Mouse (Mus musculus) ovary, postnatal 14 days (tissue): ENCODE measurements at regions not wholly inside any gene's neighbourhood (a gene's known extent, or its start where the extent isn't known, plus 50 kb on each side); places are given as distances from the start of the nearest gene placed in this dataset.

Experiments used
- DNase-seq: peaks from one replicate; pipeline ENCODE4 v3.0.0; 2022; ENCODE audit warnings: low spot score

DNA sequence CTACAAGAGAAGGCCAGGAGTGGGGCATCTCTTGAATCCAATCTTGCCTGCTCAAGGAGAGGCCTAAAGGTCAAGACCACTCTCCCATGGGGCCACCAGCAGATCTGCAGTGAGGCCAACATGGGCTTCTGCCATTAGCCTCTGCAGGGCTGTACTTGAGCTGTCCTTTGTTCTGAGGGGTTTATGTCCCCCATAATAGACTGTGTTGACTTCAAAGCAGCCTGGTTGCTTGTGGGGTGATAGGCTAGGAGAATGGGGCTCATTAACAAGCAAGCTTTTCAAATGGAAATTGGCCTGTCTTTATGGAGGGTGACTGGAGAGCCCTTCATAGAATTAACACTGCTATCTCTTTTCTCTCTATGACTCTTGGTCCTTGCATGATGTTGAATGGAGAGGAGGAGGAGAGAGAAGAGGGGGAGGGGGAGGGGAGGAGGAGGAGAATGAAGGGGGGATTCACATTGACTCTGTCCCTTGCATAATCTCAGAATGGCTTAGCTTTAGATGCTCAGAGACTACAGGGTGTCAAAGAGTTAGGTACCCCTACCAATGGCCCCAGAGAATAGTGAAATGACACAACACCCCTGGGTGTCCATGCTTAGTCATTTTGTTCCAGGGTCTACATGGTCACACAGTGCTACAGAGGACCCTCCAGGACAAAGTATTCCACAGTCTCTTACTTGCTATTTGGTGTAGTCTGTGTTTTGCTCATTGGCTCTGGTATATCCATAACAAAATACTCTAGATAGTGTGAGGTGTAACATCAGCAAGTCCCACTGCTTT, 352.3 kb upstream of the Mgmt start:
- DNase-seq, result no peak

DNA sequence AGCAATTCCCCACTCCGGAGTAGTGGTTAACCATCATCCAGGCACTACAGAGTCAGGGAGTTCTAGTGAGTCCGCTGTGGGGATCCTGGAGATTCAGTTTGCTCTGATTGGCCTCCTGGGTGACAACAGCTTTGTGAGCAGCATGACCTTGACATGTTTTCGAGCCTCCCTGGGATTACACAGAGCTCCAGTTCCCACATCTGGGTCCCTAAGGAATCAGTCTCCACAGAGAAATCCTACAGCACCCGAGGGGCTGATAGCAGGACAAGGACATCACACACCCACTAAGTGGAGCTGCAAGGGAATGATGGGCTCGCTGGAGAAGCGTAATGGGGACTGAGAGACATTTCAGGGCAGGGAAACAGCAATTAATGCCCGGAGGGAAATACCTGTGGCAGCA, 351.5 kb upstream of the Mgmt start:
- DNase-seq, result no peak

DNA sequence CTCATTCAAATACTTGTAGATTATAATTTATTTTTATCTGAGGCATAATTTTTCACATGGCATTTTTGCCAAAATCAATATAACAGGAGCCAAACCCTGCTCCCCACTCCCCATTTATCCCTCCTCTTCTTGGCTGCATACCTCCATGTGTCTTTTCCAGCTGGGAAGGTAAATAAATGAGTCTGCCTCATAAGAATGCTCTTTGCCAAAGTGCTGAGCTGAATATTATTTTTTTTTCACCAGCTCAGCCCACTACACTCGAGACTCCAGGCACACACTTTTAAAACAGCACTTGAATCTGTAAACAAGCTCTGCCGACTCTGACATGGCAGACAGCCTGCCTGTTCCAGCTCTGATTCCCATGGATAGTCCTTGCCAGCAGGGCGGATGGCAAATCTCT, 346.6 kb upstream of the Mgmt start:
- DNase-seq, result no peak

DNA sequence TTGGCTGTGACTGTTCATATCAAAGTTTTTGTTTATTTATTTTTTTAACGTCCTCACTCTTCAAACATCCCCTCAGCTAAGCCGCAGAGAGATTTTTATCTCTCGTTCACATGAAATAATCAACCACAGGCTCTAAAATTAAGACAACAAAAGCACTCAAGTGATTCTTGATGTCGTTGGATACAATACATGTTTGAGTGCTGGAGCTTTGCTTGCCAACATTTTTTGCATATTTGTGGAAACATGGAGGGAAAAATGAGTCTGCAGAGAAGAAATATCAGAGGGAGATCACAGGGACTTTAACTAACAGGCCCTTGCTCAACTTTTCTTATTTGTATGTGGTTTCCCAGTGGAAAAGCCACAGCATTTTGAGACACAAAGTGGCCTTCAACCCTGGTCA, 338.0 kb upstream of the Mgmt start:
- no peak for DNase-seq

DNA sequence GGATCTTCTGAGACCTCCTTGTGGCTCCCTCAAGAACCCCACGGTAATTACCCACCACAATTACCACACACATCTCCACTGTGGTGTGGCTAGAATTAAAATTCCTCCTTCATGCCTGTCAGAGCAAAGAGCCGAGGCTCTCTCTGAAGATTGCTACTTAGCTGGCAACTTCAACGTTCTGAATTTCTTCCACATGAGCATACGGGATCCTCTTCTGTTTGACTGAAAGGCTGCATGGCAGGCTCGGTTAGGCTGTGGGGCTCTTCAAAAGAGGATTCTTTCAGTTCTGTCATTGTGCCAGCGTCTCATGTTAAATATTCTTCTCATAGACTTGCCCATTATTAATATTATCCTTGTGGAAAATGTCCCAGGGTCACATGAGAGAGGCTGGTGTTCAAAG, 334.9 kb upstream of the Mgmt start:
- no peak for DNase-seq

DNA sequence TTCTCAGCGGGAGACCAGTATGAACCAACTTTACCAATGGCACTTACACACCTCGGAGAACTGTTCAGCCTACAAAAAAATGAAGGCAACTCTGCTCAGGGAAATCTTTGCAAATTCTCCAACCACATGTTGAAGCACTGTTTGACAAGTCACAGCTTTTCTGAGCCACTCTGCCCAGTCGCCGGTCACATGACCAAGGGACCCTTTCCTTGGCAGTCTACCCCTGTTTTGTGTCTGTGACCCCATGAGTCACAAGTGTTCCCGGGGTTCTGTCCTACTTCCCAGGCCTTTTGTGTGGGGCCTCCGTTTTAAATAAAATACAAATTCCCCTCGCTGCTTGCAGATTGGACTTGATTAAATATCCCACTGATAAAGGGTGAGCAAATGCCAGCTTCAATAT, 323.5 kb upstream of the Mgmt start:
- DNase-seq, result no peak

DNA sequence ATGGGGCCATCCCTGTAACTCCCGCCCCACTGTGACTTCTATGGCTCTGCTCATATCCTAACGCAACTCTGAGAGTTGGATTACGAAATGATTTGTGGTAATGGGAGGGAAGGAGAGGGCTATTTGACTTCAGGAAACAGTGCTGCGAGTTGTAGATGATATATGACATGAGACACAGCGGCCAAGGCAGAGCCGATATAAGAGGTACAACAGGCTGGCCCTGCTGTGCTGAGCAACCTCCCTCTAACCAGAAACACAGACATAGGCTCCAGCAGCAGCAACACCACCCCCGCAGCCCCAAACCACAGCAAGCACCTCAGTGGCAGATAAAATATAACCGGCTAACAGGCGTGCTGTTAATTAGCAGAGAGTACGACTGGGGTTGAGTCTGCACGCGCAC, 312.5 kb upstream of the Mgmt start:
- peak; percentile 1 for DNase-seq

DNA sequence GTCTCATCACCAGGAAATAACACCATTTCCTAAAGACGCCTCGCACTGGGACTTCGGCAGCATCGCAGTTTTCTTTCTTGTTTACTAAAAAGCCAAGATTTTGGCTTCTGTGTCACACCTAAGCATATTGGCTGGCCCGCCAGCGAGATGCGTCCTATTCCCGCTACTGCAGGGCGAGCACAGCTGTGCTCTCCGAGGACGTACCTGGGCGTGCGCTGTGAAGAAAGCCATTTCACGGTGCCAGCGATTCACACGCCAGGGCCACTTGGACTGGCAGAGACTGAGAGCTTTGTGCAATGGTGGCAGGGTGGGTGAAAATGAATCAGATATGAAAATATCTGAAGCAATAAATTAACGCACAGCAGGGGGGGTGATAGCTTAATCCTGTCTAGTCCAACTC, 310.1 kb upstream of the Mgmt start:
- no peak for DNase-seq

DNA sequence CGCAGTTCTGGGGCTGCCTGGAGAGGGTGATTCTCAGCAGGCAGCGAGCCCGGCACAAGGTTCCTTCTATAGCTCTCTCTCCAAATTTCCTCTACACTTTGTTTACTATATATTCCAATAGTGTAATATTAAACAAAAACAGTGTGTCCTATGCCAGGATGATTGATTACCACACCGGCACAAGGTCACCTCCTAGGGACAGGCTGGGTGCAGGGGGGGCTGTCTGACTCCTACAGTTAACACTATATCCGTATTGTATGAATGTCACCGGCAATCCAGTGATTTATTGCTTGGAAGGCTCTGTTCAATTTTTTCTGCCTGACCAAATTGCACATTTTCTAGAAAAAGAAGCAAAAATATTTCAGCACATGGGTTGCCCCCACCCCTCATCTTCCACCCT, 305.9 kb upstream of the Mgmt start:
- DNase-seq, result no peak

DNA sequence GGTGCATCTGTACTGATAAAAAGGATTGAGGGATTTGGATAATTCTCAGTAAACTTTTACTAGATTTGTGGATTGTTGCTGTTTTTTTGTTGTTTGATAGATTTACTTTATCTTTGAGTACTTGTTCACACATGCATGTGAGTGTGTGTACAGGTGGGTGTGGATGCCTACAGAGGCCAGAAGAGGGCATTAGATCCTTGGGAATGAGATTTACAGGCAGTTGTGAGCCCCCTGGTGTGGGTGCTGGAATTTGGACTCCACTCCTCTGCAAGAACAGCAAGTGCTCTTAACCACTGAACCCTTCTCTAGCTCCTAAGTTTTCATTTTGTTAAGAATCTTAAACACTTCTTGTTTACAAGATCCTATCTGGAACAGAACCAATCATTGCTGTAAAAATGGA, 303.5 kb upstream of the Mgmt start:
- no peak for DNase-seq

DNA sequence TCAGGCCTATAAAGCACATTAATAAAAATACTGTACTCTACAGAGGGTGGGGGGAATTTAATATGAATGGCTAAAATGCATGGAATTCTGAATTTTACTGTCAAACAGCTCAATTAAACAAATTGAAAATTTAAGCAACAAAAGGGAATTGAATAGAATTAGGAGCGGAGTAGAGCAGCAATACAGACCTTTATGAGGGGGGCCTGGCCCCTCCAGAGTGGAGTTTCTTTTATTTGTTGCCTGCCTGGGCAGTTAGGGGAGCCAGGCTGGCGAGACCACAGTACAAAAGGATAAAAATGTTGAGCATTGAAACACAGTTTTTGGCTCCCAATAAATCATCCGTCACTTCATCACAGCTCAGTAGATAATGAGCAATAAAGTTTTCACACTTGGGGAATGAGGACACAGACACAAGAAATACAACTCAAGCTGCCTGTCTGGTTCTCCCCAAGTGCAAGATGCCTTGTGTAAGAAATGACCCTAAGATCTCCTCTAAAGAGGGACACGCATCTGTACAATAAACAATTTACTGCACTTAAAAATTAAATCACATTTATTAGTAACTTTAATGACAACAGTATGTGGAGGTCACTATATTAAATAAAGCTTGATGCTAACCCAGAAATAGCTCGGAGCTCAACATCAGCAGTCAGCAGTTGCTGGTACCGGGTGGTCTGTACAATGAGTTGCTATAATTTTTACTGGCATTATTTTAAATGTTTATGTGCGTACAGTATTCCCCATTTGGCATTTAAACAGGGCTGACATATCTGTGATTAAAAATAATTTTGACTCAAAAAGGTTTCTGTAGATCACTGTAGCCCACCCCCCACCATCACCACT, 286.9 kb upstream of the Mgmt start:
- DNase-seq, result no peak

DNA sequence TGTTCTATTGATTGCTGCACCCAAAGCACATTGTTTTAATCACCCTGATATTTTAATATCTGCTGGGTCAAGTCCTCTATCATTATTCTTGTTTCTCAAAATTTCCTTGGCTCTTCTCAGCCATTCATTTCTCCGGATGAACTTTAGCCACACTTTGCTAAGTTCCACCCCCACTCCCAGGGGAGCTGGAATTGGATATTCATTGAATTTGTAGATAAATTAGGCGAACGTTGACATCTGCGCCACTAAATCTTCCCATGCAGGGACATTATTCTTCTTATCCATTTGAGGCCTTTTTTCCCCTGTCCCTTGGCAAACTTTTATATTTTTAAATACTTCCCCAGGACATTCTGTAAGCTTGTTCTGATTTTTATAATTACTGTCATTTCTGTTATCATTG, 280.9 kb upstream of the Mgmt start:
- DNase-seq, result peak; percentile 6

DNA sequence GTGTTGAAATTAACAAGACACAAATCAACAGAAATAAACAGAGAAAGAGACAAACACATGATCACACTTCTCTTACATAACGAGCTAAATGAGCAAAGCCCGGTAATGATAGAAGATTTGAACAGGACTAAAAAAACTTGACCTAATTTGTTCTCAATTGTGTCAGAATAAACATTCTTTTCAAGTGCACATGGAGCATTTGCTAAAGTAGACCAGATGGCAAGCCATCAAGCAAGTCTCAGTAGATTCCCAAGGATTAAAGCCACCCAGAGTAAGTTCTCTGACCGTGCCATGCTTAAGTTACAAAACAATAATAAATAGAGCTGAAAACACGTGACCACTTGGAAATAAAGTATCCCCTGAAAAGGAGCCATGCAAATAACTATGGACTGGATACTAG, 269.9 kb upstream of the Mgmt start:
- no peak for DNase-seq

DNA sequence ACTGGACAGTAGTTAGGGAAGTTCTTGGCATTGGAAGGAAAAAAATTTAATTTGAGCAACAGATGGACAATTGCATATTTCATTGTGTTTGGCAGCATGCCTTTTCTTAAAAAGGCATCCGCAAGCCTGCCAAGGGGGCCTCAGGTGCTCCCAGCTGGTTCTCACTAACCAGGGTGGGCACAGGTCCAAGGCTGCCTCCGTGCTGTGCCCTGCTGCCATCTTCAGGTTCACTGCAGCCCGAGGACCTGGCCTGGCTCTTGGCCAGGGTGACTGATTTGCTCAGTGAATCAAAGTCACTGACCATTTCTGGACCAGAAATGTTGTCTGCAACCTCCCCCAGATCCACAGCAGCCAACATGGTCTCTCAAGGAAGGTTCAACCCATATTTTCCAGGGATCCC, 263.3 kb upstream of the Mgmt start:
- peak; percentile 17 for DNase-seq

DNA sequence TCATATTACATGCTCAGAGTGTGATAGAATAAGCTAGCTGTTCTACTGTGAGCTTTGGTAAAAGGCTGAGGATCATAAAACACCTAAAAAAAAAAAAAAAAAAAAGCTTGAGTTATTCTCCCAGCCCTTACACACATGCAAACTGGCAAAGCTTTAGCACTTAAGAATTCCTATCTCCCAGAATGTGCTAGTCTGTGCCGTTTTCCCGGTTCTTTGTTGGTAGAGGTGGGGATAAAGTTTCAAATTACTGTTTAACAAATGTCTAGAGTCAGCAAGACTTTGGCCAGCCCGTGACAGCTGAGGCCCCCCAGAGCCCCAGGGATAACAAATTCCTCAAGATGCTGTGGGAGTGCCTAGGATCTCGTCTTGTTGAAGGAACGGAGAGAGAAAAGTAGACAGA, 254.3 kb upstream of the Mgmt start:
- DNase-seq, result no peak

DNA sequence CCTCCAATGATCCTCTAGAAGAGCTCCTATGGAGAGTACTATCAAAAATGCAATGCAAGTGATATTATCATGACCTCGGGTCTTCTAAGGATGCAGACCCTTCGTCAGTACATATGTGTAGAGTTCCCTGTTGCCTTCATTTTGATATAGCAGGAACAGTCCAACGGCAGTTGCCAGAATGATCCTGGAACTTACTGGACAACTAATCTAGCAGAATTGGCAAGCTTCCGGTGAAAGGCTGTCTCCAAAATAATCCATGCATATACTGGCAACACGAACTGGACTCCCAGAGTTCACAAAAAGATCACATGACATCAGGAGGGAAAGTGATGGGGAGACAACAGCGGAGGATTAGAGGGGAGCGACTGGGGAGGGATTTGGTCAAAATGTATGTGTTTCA, 253.6 kb upstream of the Mgmt start:
- no peak for DNase-seq

DNA sequence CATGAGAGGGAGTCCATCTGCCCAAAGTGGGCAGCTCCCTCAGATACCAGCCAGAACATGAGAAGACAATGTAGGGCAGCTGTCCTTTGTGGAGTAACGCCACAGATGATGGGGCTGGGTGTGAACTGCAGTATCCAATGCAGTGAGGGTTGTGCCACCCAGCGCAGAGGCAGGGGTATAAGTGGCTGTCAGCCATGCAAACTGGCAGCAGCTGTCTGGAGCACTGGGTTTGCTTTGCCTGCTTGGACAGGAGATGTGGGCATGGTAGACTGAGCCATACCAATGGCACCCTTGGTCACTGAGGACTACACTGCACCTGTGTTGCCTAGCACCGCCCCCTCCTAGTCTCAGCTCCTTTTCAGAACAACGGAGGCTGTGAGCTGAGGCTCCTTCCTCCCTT, 244.6 kb upstream of the Mgmt start:
- DNase-seq, result no peak

DNA sequence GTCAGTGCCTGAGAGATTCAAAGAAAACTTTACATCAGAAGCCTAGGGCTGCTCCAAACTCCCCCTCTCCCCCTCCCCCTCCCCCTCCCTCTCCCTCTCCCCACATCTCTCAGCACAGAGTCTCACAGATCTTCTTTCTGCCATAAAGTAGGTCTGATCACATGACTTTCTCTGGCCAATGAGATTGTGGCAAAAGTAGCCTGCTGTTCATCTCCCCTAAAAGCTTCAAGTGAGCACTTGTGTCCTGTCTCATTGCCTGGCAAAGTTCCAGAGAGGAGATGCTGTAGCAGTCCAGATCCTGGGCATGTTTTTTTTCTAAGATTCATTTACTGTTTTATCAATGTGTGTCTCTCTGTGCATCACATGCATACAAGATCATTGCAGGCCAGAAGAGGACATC, 234.5 kb upstream of the Mgmt start:
- no peak for DNase-seq

DNA sequence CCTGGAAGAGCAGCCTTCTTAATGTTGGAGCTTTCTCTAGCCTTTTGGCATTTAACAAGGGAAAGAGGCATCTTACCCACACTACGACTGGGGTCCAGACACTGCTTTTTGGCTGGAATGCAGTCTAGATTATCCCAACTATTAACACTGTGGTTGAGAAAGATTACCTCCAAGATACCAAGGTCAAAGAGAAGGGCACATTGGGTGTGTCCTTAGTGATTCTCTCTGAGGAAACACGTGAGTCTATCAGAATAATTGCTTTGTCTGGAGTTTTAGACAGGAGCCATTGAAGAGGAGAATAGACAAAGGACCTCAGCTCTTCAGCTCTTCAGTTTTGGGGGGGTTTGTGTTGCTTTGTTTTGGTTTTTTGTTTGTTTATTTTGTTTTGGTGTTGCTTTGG, 234.0 kb upstream of the Mgmt start:
- no peak for DNase-seq

DNA sequence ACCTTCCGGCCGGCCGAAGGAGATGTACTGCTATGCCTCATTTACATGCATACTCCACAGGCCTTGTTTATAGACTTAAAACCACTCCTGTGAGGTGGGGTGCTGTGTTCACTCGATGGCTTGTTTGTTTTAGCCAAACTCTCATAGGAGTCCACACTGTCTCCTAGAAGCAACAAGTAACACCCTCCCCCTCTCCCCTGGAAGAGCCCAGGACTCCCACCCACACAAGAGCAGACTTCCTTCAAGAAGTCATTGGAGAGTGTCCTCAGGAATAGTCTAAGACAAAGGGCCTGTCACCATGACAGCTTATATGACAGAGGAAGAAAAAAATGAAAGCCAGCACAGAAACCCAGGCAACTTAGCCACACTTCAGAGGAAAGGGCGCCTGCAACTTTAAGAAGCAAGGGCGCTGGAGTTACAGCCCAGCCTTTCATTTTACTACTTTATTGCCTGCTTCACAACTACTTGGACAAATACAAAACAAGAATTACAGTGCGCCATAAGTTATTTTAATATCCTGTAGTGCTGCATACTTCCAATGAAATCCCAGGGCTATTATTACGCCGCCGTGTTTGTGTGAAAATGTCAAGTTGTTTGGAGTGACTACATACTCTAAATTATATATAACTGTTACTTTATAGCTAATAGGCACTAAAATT, 229.9 kb upstream of the Mgmt start:
- DNase-seq, result no peak

DNA sequence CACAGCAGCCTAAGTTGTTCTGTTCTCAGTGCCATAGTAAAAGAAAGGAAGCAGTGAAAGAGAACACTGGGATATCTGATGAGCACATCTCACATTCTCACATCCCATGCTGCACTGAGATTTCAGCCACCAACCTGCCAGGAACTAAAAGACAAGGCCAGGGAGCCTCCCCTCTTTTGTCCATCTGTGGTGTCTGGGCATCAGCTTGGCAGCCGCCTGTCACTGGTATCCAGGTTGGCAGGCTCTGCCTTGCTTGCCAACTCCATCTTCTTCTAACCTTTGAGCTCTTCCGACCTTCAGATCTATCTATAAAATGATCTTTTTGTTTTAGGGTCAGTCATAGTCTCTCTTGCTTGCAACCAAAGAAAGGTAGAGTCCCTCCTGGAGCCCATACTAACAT, 228.5 kb upstream of the Mgmt start:
- DNase-seq, result no peak

DNA sequence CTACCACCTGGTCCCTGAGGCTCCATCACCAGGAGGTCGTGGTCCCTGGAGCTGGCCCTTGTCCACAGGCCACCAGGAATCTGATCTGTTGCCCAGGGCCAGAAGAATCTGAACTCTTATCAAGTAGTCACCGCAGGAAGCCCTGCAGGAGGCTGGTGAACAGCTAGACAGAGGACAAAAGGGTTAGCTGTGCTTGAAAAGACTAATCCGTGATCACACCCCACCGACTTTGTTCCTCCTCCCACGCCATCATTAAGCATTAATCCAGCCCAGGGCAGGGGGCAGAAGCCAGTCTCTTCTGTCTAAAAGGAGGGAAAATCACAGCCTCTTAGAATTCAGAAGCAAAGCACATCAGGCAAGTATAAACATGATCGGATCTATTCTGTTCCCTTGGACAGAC, 227.7 kb upstream of the Mgmt start:
- no peak for DNase-seq

DNA sequence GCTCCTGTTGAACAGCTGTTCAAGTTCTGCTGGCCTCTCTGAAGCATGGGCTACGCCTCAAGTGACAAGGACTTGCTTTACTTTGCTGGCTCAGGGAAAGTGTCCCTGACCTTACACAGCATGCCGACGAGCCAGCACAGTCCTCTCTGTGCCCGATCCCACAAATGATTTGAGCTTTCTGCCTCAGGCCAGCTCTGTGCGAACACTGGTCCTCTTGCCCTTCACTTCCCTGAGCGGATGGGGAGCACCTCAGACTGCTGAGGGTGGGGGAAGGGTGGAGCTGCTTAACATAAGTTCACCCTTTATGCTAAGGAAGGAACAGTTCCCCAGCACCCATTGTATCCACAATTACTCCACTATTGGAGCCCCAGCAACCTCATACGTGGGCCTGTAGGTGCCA, 223.7 kb upstream of the Mgmt start:
- no peak for DNase-seq
